Mouse (Mus musculus) ES-Bruce4 (cell line): ENCODE data around the gene Ap1b1.

Experiments used
- CTCF ChIP-seq: IDR thresholded peaks from one replicate; pipeline ENCODE4 v1.8.1; 2011; ENCODE audit warnings: low read depth, low read length
- EP300 ChIP-seq: IDR thresholded peaks from 2 replicates; pipeline ENCODE4 v1.6.1; 2011; ENCODE audit warnings: low read depth, low read length; ENCODE audit not compliant: insufficient read depth
- POLR2A ChIP-seq: IDR thresholded peaks from one replicate; pipeline ENCODE4 v1.8.1; 2011; ENCODE audit warnings: low read length; ENCODE audit not compliant: insufficient read depth

DNA sequence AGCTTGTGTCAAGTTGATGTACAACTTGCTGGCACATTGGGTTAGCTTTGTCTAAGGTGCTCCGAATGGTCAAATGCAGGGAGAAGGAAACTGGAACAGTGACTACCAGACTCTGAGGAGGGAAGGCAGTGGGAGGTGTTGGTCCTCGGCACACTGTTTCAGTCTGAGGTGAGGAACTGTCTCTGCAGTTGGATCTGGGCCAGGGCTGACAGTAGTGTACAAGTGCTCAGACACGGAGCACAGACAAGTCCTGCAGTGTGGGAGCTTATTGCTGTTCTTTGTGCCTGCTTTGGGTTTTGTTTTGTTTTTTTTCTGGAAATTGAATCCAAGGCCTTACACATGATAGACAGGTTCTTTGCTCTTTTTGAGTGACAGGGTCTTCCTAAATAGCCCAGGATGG is 3.6 kb upstream of the Ap1b1 start:
- TF ChIP-seq CTCF (no peak), POLR2A (no peak), EP300 (no peak)
